Mouse (Mus musculus): Measurements from ENCODE around the gene Otulin. TPM values are rescaled to one million over a fixed set of nuclear protein-coding genes. Genes with fewer than 3 reads are reported as not detected.

Gene Otulin
- total RNA-seq, 2 experiments from 2014 or later = 32.5 to 39.5 TPM

GRCm38 (mm10) chr15:27549878-27550277, 80.6 kb downstream of the Otulin start:
- DNase-seq = no peak

GRCm38 (mm10) chr15:27549071-27549470, 81.4 kb downstream of the Otulin start:
- no peak for DNase-seq

DNA sequence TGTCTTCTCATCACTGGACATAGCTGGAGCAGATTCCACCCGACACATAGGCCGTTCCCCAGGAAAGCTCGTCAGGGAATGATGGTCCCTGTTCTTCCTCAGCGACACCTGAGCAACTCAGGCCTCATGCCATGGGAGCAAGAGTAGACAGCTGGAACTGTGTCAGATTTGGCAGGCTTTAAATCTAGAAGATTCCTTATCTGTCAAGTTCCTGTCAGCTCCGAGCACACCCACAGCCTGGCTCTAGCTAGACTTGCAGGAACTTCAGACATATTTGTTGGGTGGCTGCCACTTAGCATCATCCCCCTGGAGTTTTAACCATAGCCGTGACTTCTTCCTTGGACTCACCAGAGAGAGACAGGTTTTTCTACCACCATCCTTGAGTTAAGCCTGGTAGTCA, 82.4 kb downstream of the Otulin start:
- no peak for DNase-seq

- no peak for DNase-seq
Observed at GRCm38 (mm10) chr15:27545203-27545602, 85.3 kb downstream of the Otulin start.

DNA sequence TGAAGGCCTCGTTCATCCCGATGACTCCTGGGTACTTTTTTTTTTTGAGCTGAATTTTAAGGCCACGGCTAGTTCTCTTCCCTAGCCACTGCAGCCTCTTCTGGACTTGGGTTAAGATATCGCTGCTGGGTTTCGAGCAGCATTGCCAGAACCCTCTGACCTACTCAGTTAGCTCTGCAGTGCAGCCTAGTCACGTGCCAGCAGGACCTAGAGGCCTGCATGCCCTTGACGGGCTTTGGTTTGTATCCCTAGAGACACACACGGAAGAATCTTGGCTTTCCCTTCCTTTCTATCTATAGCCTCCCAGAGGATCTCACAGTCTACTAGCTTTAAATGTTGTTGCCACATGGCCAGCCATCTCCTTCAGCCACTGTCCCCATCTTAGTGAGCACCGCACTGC, 90.7 kb downstream of the Otulin start:
- peak; percentile 35 to 46 for DNase-seq

DNA sequence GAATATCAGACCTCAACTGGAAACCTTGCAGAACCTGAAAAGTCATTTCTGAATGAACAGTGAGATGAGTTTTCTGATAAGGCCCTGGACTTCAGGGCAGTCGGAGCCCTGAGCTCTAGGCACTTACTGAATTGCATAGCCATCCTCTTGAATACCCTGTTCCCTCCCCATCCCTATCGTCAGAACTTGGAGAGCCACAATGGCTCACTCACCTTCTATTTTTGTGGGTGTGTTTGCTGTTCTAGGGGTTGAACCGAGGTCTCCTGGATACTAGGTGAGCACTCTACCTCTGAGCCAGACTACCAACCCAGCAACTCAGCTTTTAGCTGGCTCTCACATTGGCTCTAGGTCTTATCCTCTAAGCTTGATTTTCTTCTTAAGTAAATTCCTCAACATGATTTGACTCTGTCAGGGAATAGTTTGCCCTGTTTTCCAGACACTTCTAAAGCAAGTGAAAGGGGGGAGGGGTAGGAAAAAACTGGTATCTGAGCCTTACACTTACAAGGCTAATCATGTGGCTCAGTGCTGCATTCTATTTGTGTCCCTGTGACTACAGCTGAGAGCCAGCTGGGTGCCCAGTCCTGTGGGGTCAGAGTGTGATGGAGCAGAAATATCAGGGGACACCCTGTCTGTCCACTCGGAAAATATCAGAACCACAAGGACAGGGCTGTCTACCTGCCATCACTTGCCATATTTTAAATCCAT, 92.8 kb downstream of the Otulin start:
- no peak for DNase-seq

- peak; percentile 27 to 39 for DNase-seq
Observed at GRCm38 (mm10) chr15:27536771-27537170, 93.7 kb downstream of the Otulin start.

GRCm38 (mm10) chr15:27536186-27536585, 94.3 kb downstream of the Otulin start:
- DNase-seq = no peak

- DNase-seq = no peak
Observed at GRCm38 (mm10) chr15:27535681-27536080, 94.8 kb downstream of the Otulin start.

DNA sequence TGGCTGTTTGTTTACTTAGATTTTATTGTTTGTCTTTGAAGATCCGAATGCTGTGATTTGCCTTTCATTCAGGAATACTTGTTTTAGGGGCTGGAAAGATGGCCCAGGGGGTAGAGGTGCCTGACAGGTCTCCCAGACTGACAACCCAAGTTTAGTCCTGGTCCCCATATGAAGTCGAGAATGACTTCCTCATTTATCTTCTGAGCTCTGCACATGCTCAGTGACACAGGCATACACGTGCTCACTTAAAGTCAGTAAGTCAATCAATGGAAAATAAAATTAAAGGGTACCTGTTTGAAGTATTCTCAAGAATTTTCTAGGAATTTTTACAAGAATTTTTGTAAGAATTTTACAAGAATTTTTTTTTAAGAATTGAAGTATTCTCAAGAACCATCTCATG, 97.5 kb downstream of the Otulin start:
- DNase-seq = no peak

GRCm38 (mm10) chr15:27530023-27530422, 100.5 kb downstream of the Otulin start:
- DNase-seq = no peak

GRCm38 (mm10) chr15:27528896-27529295, 101.6 kb downstream of the Otulin start:
- DNase-seq = no peak

DNA sequence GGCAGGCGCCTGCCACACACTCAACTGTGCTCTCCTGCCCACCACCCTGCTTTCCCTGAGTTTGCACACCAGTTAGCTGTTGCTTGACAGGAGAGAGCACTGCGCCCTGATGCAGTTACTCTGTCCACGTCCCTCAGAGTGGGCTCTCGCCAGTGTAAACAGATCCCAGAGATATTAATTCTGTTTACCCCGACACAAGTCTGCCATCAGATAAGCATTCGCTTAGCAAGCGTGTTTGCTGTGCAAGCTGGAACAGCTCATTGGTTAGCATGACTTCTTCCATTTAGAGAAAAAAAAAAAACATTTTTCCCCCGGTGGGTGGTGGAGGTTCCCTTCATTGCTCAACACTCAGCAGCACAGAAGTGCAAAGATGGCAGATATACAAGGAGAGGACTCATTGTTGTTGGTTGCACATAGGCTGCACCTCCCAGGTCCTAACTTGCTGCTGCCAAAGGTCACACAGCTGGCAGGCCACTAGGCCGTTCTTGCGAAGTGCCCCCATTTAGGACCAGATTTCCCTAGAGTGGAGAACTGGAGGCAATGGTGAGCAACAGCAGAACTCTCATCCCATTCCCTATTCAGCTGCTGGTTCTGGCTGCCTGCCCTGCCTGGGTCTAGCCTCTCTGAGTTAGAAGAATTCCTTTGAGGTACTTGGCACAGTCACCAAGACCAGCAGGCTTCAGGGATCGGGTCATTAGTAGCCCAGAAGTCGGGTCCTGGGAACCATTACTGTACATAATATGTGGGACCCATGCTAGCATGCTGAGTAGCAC, 105.1 kb downstream of the Otulin start:
- peak; percentile 21 to 62 for DNase-seq

DNA sequence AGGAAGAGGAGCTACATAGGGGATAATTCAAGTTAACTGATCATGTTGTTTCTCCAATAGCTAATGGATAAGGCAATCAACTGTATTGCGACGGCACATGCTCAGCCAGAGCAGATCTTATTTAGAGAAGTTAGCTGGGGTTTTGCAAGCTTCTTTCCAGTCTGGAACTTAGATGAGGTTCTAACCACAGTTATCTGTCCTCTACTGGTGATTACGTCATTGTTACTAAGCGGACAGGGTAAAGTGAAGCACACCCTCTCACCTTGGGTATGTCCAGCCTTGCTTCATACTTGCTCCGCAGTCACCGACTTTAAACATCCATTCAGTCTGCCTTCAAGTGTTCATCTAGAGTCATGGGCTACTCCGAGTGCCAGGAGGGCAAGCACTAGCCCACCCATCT, 110.6 kb downstream of the Otulin start:
- no peak for DNase-seq

GRCm38 (mm10) chr15:27518026-27518425, 112.5 kb downstream of the Otulin start:
- no peak for DNase-seq

- no peak for DNase-seq
Observed at GRCm38 (mm10) chr15:27516927-27517326, 113.6 kb downstream of the Otulin start.

DNA sequence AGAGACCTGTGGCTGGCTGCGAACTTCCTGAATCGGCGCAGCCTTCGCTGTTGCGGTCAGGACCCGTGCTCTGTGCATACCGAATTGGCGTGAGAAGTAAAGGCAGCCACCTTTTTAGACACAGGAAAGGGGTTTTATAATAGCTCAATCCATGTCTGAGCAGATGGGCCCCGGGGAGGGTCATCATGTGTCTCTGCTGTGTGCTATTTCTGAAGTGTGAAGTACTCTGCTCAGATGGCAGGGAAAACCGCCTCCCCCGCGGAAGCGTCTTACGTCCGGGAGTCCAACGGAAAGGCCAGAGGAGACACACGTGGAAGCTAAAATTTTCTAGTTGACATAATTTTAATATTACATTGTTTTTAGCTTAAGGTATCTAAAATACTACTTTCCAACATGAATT, 121.5 kb downstream of the Otulin start:
- no peak for DNase-seq

DNA sequence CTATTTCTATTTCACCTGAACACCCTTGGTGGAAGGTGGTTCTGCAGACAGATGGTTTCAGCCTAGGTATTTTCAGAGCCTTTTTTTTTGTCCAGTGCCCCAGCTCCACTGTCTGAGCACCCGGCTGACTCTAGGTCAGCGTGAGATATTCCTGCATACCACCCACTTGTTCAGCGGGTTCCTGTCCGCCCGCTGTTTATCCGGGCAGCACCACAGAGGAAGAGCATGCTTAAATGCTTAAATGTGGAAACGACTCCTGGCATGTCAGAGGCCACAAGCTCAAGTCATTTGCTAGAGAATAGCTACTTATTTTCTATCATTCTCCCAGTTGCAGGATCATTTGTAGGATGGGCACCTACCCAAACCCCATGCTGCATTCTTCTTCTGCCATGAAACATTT, 122.3 kb downstream of the Otulin start:
- DNase-seq = no peak

DNA sequence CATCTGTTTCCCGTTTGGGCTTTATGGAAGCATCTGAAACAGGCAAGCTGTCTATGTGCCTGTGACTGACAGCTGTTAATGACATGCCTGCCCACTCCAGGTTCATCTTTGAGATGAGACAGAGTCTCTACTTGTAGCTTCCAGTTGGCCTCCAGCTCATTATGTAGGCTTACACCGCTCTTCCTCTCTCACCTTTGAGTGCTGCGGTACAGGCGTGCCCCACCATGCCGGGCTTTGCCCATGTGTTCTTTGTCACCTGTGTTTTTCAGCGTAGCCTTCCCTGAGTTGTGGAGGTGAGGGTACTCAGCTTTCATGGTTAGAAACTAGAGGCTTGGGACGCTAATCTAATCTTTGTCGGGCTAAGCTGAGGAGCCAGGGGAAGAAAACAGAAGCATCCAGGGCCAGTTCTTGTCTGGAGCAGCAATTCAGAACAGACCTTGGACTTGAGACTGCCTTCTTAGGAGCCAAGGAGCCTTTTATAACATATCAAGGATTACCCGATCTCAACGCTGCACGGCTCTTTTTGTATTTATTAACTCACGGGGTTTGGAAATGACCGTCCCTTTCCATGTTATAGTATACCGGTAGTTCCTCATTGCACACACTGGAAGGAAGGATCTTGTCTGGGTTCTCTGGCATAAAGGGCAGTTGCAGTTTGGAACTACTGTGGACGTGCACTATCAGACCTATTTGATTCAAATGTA, 123.4 kb downstream of the Otulin start:
- no peak for DNase-seq

DNA sequence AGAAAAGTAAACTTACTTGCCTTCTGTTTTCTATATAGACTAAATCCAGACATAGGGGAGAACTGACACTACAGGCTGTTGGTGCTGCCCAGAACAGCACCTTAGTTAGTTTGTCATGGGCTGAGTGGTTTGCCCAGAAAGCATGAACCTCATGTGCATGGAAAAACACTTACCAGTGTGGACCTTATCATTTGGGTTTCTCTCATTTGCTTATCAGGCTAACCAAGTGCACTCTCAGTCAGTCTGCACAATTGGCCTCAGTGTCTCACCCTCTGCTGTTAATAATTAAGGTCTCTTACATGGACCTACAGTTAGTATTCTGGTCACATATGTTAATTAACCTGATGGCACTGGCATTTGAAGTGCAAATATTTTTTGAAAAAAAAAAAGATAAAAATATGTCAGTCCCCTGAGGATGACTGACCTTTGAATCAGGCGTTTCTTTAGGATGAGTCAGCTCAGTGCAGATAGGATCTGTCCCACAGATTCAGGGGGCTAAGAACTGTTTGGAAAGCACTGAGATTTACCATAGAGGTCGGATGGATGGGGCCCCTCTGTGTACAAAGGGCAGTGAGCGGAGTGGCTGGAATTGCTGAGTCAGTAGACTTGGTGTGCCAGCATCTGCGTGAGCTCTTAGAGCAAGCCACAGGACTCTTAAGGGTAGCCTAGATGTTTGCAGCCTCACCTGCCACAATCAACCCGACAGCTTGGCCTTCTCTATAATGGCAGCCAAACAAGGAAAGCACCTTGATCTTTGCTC, 124.2 kb downstream of the Otulin start:
- DNase-seq = peak in 1 of 2 experiments; percentile 29

GRCm38 (mm10) chr15:27503801-27504730, 126.4 kb downstream of the Otulin start:
- no peak for DNase-seq

Data from adrenal gland, postnatal 36 days (tissue).